Mouse (Mus musculus): ENCODE data around the gene Ptgdr2.

- TF ChIP-seq CTCF (conservative IDR thresholded peaks at IDR 0.05; ENCODE audit: low read length) = no peak
- no peak for TF ChIP-seq NANOG (IDR thresholded peaks at IDR 0.05; ENCODE audit: borderline replicate concordance, low read length)
- no peak for TF ChIP-seq POU5F1 (IDR thresholded peaks at IDR 0.05; ENCODE audit: borderline replicate concordance, low read length)
These were observed 10.3 kb upstream of the Ptgdr2 start for GRCm38 (mm10) chr19:10926666-10927065.

Measured in E14TG2a.4 (cell line).